Mouse (Mus musculus): Measurements from ENCODE around the gene Mdc1.
"Not testable (repeated sequence)": the region's sequence is repeated elsewhere in the genome, so short reads cannot be mapped to it uniquely, and the experiment has no call there.

Mdc1 gene

GRCm38 (mm10) chr17:35822964-35823937 is 18.1 kb upstream of the Mdc1 start, which contains the start of gene Flot1:
Flot1 (plus strand) TSS chr17:35823230.
- DNase-seq: peak; percentile 77

GRCm38 (mm10) chr17:35824402-35824801 is 16.9 kb upstream of the Mdc1 start:
- no peak for DNase-seq

- no peak for DNase-seq
These were observed 16.0 kb upstream of the Mdc1 start for GRCm38 (mm10) chr17:35825109-35825850.

DNA sequence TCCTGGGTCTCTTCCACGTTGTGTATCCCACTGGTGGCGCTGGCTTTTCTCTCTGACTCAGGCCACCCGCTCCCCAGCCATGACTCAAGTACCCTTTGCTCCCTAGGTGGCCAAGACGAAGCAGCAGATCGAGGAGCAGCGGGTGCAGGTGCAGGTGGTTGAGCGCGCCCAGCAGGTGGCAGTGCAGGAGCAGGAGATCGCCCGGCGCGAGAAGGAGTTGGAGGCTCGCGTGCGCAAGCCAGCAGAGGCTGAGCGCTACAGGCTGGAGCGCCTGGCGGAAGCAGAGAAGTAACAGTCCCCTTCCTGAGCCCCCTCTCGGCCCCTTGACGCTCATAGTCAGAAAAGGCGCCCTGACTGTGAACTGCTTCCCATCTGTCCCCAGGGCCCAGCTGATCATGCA is 11.6 kb upstream of the Mdc1 start:
- DNase-seq: peak; percentile 84

GRCm38 (mm10) chr17:35832400-35833238 is 8.7 kb upstream of the Mdc1 start:
- no peak for DNase-seq

DNA sequence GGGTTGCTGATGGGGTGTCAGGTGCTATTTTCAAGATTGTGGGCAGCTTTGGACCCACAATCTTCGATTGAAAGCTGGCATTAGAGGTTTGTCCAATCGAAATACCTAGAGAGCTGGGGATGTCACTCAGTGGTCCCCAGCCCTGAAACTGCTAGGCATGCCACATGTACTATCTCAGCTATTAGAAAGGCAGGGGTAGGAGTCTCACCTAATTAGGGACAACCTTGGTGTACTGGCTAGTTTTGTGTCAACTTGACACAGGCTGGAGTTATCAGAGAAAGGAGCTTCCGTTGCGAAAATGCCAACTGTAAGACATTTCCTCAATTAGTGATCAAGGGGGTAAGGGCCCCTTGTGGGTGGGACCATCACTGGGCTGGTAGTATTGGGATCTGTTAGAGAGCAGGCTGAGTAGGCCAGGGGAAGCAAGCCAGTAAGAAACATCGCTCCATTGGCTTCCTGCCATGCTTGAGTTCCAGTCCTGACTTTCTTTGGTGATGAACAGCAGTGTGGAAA is 8.0 kb upstream of the Mdc1 start:
- DNase-seq: no peak

DNA sequence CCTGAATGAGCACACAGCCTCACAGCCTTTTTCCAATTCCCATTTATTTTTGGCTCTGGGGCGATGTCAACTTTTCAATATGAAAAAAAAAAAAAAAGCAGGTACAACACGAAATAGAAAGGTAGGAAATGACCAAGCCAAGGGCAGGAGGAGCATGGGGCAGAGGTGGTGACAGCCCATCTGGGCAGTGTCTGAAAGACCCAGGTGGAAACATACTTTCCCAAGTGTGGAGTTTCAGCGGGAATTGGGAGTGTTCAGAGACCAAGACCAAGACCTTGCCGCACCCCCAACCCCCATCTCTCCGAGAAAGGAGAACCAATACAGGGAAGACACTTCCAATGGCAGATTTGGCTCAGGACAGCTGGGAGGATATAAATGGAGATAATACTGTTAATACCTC is 7.4 kb upstream of the Mdc1 start:
- DNase-seq: no peak

DNA sequence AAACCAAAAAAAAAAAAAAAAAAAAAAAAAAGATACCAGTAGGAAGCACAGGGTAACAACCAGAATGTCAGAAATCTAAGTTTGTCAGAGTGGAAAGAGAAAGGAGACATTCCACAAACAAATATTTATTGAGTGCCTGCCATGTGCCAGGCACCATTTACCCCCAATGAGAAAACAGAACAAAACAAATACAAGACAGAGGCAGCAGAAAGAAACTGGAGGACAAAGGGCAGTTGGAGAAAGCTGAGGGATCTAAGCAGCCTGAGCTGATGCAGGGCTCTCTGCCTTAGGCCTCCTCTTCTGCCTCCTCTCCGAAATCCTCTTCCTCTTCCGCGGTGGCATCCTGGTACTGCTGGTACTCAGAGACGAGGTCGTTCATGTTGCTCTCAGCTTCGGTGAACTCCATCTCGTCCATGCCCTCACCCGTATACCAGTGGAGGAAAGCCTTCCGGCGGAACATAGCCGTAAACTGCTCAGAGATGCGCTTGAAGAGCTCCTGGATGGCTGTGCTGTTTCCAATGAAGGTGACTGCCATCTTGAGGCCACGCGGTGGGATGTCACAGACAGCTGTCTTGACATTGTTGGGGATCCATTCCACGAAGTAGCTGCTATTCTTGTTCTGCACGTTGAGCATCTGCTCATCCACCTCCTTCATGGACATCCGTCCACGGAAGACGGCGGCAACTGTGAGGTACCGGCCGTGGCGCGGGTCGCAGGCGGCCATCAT is 6.5 kb upstream of the Mdc1 start:
- DNase-seq: peak; percentile 63

DNA sequence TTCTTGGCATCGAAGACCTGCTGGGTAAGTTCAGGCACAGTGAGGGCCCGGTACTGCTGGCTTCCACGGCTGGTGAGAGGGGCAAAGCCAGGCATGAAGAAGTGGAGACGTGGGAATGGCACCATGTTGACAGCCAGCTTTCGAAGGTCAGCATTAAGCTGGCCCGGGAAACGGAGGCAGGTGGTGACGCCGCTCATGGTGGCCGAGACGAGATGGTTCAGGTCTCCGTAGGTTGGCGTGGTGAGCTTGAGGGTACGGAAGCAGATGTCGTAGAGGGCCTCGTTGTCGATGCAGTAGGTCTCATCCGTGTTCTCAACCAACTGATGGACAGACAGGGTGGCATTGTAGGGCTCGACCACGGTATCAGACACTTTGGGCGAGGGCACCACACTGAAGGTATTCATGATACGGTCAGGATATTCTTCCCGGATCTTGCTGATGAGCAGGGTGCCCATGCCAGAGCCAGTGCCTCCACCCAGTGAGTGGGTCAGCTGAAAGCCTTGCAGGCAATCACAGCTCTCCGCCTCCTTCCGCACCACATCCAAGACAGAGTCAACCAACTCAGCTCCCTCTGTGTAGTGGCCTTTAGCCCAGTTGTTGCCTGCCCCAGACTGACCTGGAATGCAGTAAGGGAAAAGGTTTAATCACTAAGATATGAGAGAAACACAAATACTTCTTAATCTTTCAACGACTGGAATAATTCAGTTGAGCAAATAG is 5.7 kb upstream of the Mdc1 start:
- no peak for DNase-seq

- DNase-seq: peak; percentile 79
These were observed 4.9 kb upstream of the Mdc1 start for GRCm38 (mm10) chr17:35836178-35836965.

DNA sequence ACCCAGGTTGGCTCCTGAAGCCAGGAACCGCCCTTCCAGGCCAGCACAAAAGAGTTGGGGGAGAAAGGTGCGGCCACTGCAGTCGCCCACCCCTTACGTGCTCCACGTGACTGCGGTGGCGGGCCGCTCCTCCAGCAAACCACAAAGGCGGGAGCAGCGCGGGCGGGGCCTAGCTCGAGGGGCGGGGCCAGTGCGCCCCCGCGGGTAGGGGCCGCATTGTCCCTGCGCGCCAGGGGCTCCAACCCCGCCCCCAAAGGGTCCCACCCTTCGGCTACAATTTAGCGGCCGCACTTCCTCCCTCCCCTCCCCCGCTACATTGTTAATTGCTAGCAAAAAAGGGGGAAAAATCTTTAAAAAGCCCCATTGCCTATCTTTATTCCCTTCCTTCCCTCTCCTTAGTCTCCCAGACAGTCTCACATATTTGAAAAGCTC is 4.3 kb upstream of the Mdc1 start:
- peak; percentile 88 for DNase-seq

DNA sequence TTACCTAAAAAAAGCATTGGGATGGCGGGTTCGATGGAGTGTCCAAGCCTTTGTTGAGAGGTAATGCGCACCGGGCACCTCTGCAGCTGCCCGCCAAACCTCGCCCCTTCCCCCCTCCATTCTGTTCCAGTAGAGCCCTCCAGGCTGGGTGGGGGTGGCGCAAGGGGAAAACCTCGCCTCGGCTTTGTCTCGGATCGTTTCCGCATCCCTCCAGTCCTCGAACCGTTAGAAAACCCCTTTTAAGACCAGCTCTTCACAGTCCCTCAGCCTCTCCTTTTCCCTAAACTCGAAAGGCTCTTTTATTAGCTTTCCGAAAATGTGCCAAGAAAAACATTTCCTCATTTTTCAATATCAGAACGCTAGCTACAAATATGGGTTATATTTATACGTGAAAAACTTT is 3.8 kb upstream of the Mdc1 start:
- DNase-seq: no peak

GRCm38 (mm10) chr17:35838122-35838544 is 3.2 kb upstream of the Mdc1 start, which contains the start of gene Tubb5:
Tubb5 (minus strand) TSS chr17:35838306.
- DNase-seq: peak; percentile 97

DNA sequence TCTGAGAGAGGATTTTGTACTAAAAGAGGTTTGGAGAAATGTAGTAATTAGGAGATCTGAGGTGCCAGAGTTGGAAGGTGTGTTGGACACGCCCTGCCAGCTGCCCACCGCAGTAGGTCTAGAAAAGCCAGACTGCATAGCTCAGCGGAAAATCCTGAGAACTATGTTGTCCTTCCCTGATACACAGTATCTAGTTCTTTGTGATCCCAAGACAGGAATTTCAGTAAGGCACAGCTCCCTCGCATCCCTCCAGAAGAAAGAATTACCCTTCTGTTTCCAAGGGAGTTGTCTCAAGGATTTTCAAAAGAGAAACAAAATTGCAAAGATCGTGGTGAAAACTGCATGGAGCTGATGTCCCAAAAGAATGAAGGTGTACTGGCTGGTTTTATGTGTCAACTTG is 2.7 kb upstream of the Mdc1 start:
- no peak for DNase-seq

GRCm38 (mm10) chr17:35839002-35839401 is 2.3 kb upstream of the Mdc1 start:
- DNase-seq: not testable (repeated sequence)

DNA sequence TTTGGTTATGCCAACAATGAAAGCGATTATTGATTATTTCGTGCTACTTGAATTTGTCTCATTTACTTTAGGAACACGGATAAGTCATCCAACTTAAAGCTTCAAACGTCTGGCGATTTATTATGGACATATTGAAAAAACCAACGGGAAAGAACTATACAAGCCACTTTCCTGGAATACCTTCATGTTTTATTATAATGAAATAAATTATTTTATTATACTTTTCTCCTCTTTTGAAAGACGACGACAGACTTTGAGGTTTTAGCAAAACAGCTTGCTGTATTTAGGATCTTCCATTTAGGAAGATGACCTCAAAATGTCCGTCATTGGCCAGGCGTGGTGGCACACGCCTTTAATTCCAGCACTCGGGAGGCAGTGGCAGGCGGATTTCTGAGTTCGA is 754 bp upstream of the Mdc1 start:
- DNase-seq: no peak

DNA sequence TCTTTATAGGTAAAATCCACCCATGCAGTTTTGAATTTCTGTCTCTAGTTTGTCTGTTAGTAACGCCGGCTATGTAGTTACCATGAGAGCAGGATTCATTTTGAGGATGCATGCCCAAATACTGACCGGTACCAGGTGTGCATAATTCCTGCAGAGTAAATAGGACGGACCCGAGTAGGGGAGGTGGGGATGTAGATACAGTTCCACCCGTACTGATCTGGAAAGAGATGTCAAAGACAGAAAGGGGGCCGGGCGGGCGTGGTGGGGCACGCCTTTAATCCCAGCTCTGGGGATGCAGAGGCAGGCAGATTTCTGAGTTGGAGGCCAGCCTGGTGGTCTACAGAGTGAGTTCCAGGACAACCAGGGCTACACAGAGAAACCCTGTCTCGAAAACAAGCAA is 691 bp downstream of the Mdc1 start:
- no peak for DNase-seq

DNA sequence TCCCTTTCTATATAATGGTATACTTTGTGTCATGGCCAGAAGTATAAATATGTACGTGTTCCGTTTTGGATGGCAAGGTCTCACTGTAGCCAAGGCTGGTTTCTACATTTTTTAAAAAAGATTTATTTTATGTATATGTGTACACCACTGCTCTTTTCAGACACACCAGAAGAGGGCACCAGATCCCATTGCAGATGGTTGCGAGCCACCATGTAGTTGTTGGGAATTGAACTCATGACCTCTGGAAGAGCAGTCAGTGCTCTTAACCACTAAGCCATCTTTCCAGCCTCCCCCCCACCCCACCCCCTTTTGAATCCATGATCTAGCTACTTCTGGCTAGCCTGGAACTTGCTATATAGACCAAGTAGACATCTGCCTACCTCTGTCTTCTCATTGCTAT is 2.2 kb downstream of the Mdc1 start:
- no peak for DNase-seq

DNA sequence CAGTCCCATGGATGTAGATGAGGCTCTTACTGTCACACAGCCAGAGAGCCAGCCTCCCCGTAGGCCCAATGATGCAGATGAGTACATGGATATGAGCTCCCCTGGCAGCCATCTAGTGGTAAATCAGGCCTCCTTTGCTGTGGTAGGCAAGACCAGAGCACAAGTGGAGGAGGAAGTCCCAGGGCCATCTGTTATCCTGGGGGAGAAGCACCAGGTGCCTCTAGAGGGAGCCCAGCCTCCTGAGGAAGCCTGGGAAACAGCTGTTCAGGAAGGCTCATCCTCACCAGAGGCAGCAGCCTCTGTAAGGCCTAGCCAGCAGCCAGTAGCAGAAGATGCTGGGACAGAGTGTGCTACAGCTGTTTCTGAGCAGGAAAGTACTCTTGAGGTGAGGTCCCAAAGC is 6.8 kb downstream of the Mdc1 start:
- DNase-seq: peak; percentile 51

- DNase-seq: no peak
These were observed 9.7 kb downstream of the Mdc1 start for GRCm38 (mm10) chr17:35850974-35851373.
